Mouse (Mus musculus): ENCODE measurements around the gene Hist4h4. TPM values are rescaled to one million over a fixed set of nuclear protein-coding genes. Genes with fewer than 3 reads are reported as not detected.
A peak's percentile ranks its signal among the peaks of the same experiment; 100 is the strongest.
"Not testable (repeated sequence)": the region's sequence is repeated elsewhere in the genome, so short reads cannot be mapped to it uniquely, and the experiment has no call there.

Hist4h4 gene
- polyA plus RNA-seq, 1 experiment from 2014 or later = 0.40 TPM

GRCm38 (mm10) chr6:136797874-136798693 is 6.1 kb downstream of the Hist4h4 start:
- not testable (repeated sequence) for ATAC-seq; H3K4me2 ChIP-seq (replicated peaks); H3K27ac ChIP-seq; H3K9me3 ChIP-seq; H3K27me3 ChIP-seq (replicated peaks); H3K4me3 ChIP-seq (replicated peaks); H3K9ac ChIP-seq; H3K36me3 ChIP-seq; H3K4me1 ChIP-seq (replicated peaks)
- WGBS = 85% methylated on average over 3 of the region's 3 CpGs

DNA sequence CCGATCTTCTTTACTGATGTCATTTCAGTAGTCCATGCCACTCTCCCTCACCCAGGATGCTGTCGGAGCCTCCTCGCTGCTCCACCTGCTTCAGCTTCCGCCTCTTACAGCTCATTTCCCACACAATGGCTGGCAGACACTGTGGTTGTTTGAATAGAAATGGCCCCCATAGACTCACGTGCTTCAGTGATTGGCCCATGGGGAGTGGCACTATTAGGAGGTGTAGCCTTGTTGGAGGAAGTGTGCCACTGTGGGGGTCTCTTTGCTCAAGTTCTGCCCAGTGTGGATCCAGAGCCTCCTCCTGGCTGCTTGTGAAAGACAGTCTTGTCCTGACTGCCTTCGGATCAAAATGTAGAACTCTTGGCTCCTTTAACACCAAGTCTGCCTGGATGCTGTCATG is 8.4 kb downstream of the Hist4h4 start:
- Histone ChIP-seq H3K27me3 (replicated peaks) (no peaks in the 10 kb centered on the region), H3K36me3 (no peaks in the 10 kb centered on the region), H3K4me2 (replicated peaks) (no peak overlapping the region), H3K9me3 (no peaks in the 10 kb centered on the region), H3K27ac (no peak overlapping the region), H3K4me1 (replicated peaks) (peaks cover 6% of the 10 kb centered on the region; the same call in 1 of the 2 replicates), H3K9ac (no peak overlapping the region), H3K4me3 (replicated peaks) (no peak overlapping the region)
- 65% methylated on average over 6 of the region's 6 CpGs for WGBS
- no peak for ATAC-seq

DNA sequence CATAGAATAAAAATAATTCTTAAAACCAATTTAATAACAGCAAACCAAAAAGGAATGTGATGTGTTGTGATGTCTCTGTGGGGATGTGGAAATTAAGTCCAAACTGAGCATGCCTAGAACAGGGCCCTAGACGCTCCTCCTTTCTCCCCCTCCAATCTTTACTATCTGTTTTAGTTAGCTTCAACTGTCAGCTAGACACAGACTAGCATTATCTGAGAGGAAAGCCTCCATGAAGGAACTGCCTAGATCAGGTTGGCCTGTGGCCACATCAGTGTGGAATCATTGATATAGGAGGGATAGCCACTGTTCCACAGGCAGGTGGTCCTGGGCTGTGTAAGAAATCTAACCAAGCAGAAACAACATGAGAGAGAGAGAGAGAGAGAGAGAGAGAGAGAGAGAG is 9.1 kb downstream of the Hist4h4 start:
- H3K4me2 ChIP-seq (replicated peaks) = no peak overlapping the region
- 64% methylated on average over 1 of the region's 1 CpGs for WGBS
- no peaks in the 10 kb centered on the region for H3K9me3 ChIP-seq
- no peaks in the 10 kb centered on the region for H3K27me3 ChIP-seq (replicated peaks)
- H3K4me1 ChIP-seq (replicated peaks) = peaks cover 6% of the 10 kb centered on the region; the same call in 1 of the 2 replicates
- H3K4me3 ChIP-seq (replicated peaks) = no peak overlapping the region
- H3K9ac ChIP-seq = no peak overlapping the region
- H3K36me3 ChIP-seq = no peaks in the 10 kb centered on the region
- no peak overlapping the region for H3K27ac ChIP-seq
- no peak for ATAC-seq

DNA sequence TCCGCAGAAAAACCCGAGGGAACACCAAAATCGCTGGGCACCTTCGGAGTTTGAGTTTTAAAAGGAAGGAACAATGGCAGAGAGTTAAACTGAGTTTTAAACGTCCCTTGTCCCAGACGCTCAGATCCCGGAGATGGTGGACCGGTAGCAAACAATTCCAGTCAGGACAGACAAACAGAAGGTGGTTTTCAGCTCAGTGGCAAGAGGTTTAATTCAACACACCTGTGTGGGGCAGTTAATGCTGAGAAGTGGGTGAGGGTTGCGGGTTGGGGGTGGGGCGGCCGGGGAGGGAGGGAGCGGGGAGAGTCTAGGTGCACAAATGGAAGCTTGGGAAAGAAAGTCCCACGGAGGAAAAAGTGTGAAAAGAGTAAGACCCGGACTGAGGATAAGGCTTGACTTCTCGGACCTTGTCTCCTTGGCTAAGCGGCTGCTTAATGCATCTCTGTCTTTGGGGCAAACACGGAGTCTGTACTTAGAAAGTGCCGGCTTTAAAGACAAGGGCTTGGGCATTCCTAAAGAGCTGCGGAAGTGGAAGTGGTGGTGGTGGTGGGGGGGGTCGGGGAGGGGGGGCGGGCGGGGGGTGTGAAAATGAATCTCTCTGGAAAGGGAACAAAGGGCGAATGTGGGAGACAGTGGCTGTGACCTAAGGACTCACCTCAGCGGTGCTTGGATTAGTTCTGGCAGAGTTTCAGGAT is 10.2 kb downstream of the Hist4h4 start:
- Histone ChIP-seq H3K9me3 (no peaks in the 10 kb centered on the region), H3K4me2 (replicated peaks) (peak overlapping the region; percentile 70), H3K27me3 (replicated peaks) (no peaks in the 10 kb centered on the region), H3K4me1 (replicated peaks) (peaks cover 6% of the 10 kb centered on the region; the same call in 1 of the 2 replicates), H3K9ac (peak overlapping the region; percentile 36), H3K4me3 (replicated peaks) (peak overlapping the region; percentile 39), H3K27ac (no peak overlapping the region), H3K36me3 (no peaks in the 10 kb centered on the region)
- ATAC-seq = peak; percentile 56
- WGBS = under 1% methylated on average over 22 of the region's 24 CpGs

DNA sequence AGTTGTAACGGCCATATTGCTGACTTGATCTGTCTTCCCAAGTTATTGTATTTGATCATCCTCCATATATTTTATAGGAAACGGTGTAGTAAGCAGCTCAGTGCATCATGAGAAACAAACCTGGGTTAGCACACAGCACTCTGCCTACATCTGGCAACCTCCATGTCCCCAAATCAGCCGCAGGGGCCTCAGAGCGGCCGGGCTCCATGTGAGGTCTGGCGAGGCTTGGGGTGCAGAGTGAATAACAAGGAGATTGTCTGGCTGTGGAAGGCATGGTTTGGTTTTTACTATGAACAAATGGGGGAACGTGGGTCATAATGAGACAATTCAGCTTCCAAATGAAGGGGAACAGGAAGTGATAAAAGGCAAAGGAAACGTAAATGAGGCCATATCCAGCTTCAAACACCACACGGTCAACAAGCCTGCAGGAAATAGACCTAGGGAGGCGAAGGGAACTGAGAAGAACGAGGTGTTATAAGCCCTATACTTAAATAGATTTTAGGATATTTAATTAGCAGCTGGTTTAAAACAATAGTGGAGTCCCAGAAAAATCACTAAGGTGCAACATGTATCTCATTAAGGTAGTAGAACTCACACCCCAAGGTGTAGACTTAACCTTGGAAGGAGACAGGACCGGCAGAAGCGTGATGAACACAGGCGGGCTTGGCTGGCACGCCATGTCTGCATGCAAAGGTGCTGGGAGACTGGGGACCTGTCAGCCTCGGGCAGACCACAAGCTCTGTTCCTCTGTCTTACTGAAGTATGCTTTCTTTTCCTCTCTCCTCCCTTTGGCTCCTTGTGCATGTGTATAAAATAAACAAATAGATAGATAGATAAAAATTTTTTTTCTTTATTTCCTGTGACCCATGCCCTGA is 11.1 kb downstream of the Hist4h4 start:
- H3K9ac ChIP-seq = no peak overlapping the region
- H3K4me1 ChIP-seq (replicated peaks) = peaks cover 6% of the 10 kb centered on the region; the same call in 1 of the 2 replicates
- no peaks in the 10 kb centered on the region for H3K9me3 ChIP-seq
- H3K4me2 ChIP-seq (replicated peaks) = peak overlapping the region; percentile 70
- no peak overlapping the region for H3K27ac ChIP-seq
- ATAC-seq = peak; percentile 34; the same call in 1 of the 2 replicates
- 33% methylated on average over 16 of the region's 16 CpGs for WGBS
- H3K4me3 ChIP-seq (replicated peaks) = peak overlapping the region; percentile 39
- H3K36me3 ChIP-seq = no peaks in the 10 kb centered on the region
- no peaks in the 10 kb centered on the region for H3K27me3 ChIP-seq (replicated peaks)

DNA sequence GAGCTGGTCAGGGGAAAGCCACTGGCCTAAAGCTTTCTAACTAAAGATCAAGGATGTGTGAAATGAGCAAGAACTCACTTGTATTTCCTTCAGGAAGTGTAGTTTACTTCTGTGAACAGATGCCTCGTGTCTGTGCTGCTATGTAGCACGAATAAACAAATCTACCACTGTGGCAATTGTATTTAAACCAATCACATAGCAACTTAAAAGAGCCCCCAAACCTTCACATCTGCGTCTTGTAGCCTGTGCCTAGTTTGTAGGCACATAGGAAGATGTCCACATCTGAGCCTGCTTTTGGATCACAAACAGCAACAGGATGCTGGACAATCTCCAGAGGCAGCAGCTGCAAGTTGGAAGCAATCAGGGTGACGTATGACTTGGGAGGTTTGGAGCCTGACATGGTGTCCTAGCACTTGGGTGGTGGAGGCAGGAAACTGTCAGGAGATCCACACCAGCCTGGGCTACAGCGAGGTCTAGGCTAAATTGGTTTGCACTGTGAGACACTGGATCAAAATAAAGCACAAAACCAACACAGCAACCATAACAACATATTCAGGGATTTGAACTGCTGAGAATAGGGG is 14.7 kb downstream of the Hist4h4 start:
- H3K4me2 ChIP-seq (replicated peaks) = no peak overlapping the region
- H3K9ac ChIP-seq = no peak overlapping the region
- no peaks in the 10 kb centered on the region for H3K9me3 ChIP-seq
- peaks cover 6% of the 10 kb centered on the region; the same call in 1 of the 2 replicates for H3K4me1 ChIP-seq (replicated peaks)
- H3K4me3 ChIP-seq (replicated peaks) = no peak overlapping the region
- H3K27ac ChIP-seq = peak overlapping the region; percentile 48
- WGBS = 42% methylated on average over 5 of the region's 5 CpGs
- no peaks in the 10 kb centered on the region for H3K27me3 ChIP-seq (replicated peaks)
- H3K36me3 ChIP-seq = no peaks in the 10 kb centered on the region
- peak; percentile 62 for ATAC-seq

DNA sequence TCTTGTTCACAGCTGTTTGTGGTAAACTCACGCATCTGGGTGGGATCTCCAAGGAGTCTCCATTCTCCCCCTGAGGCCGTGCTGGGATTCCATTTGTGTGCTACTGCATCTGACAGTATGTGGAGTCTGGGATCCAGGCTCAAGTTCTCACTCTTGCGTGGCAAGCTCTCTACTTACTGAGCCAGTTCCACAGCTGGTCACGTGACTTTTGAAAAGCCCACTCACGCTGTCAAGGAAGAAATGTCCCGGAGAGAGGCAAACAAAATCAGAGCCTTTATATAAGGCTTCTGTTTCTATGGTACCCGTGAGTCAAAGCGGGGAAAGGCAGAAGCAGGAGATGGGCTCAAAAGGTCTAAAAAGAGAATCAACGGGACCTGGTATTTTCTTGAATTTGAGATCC is 21.5 kb downstream of the Hist4h4 start:
- Histone ChIP-seq H3K9ac (no peak overlapping the region), H3K27me3 (replicated peaks) (no peaks in the 10 kb centered on the region), H3K4me2 (replicated peaks) (peak overlapping the region; percentile 38), H3K4me3 (replicated peaks) (no peak overlapping the region), H3K9me3 (no peaks in the 10 kb centered on the region), H3K36me3 (no peaks in the 10 kb centered on the region), H3K4me1 (replicated peaks) (0 out of 2 replicates have a peak, but pooled peaks cover 5% of the 10 kb centered on the region), H3K27ac (peak overlapping the region; percentile 79; the same call in 1 of the 2 replicates)
- 67% methylated on average over 9 of the region's 9 CpGs for WGBS
- ATAC-seq = no peak

DNA sequence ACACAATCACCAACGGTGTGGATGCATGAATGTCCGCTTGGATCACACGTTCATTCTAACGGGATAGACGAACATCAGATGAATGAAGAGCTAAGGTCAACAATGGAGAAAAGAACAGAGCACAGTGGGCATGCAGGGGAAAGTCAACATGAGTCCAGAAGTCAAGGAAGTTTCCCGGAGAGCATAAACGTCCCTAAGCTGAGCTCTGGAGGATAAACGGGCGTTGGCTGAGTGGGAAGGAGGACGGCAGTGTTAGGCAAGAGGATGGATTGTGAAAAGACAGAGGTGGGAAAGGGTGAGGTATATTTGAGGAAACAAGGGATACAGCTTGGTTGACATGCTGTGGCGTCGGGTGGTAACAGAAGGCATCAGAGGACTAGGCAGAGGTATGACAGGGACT is 22.1 kb downstream of the Hist4h4 start:
- peak overlapping the region; percentile 38 for H3K4me2 ChIP-seq (replicated peaks)
- no peaks in the 10 kb centered on the region for H3K27me3 ChIP-seq (replicated peaks)
- H3K4me3 ChIP-seq (replicated peaks) = peak overlapping the region; percentile 41
- peak overlapping the region; percentile 79 for H3K27ac ChIP-seq
- 0 out of 2 replicates have a peak, but pooled peaks cover 5% of the 10 kb centered on the region for H3K4me1 ChIP-seq (replicated peaks)
- no peak overlapping the region for H3K9ac ChIP-seq
- no peaks in the 10 kb centered on the region for H3K36me3 ChIP-seq
- 60% methylated on average over 12 of the region's 12 CpGs for WGBS
- no peaks in the 10 kb centered on the region for H3K9me3 ChIP-seq
- peak; percentile 69 for ATAC-seq

DNA sequence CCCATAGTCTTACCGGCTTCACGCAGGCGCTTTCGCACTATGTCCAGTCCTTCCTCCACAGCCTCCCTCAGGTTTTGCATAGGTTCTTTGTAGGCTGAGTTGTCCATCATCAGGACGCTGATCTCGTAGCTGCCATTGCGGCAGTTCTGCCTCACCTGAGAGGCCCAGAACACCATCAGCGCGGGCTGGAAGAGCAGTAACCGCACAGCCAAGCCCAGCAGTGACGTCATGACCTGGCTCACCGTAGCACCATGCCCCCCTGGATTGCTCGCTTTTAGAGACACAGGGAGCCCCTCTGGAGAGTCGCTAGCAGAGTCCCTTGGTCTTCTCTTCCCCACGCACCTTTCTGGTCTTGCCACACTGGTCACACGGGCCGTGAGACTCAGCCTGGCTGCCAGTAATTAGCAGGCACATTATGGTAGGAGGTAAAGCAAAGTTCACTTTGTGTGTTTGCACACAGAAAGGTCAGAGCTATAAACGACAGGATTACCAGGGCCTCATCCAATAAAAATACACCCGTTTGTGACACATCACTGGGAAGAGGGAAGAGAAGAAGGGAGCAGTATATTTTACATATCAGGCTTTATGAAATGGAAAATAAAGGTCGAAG is 22.7 kb downstream of the Hist4h4 start, which contains the start of gene Gucy2c:
TSS of gene Gucy2c (minus strand) at position 389 of the 610 bp plus-strand sequence.
- no peaks in the 10 kb centered on the region for H3K27me3 ChIP-seq (replicated peaks)
- peak within 1 kb of the TSS; percentile 41 for H3K4me3 ChIP-seq (replicated peaks)
- 0 out of 2 replicates have a peak, but pooled peaks cover 5% of the 10 kb centered on the region for H3K4me1 ChIP-seq (replicated peaks)
- H3K9me3 ChIP-seq = no peaks in the 10 kb centered on the region
- 59% methylated on average over 20 of the region's 20 CpGs for WGBS
- H3K4me2 ChIP-seq (replicated peaks) = peak within 1 kb of the TSS; percentile 38
- peak within 1 kb of the TSS; percentile 13 for H3K9ac ChIP-seq
- peak within 1 kb of the TSS; percentile 88 for H3K27ac ChIP-seq
- H3K36me3 ChIP-seq = no peaks in the 10 kb centered on the region
- ATAC-seq = peak; percentile 92

- Histone ChIP-seq H3K4me3 (replicated peaks) (no peak overlapping the region), H3K36me3 (no peaks in the 10 kb centered on the region), H3K27ac (no peak overlapping the region), H3K4me1 (replicated peaks) (0 out of 2 replicates have a peak, but pooled peaks cover 3% of the 10 kb centered on the region), H3K4me2 (replicated peaks) (no peak overlapping the region), H3K9ac (no peak overlapping the region), H3K27me3 (replicated peaks) (no peaks in the 10 kb centered on the region), H3K9me3 (no peaks in the 10 kb centered on the region)
- 73% methylated on average over 1 of the region's 1 CpGs for WGBS
- ATAC-seq = peak; percentile 36; the same call in 1 of the 2 replicates
Observed at GRCm38 (mm10) chr6:136776392-136776791, 27.8 kb downstream of the Hist4h4 start.

- Histone ChIP-seq H3K27ac (no peak overlapping the region), H3K4me2 (replicated peaks) (no peak overlapping the region), H3K27me3 (replicated peaks) (no peaks in the 10 kb centered on the region), H3K4me3 (replicated peaks) (no peak overlapping the region), H3K4me1 (replicated peaks) (0 out of 2 replicates have a peak, but pooled peaks cover 3% of the 10 kb centered on the region), H3K9me3 (no peaks in the 10 kb centered on the region), H3K36me3 (no peaks in the 10 kb centered on the region), H3K9ac (no peak overlapping the region)
- ATAC-seq = peak; percentile 88
- WGBS = 73% methylated on average over 7 of the region's 7 CpGs
Observed at GRCm38 (mm10) chr6:136769859-136770258, 34.4 kb downstream of the Hist4h4 start.
